Mouse (Mus musculus) v-Abl transformed pro-B cells (cell line): ENCODE measurements around the gene Cep41.

ENCODE experiments used
- in situ Hi-C, 2 experiments: fragments of 400-800 bp; cut with MboI; formaldehyde crosslinking; loops; one replicate each; pipeline ENCODE4 v1.15.1; 2025; ENCODE audit not compliant: unreplicated experiment in 2 of 2

Cep41 gene

GRCm38 (mm10) chr6:30712484-30712883, 18.9 kb upstream of the Cep41 start:
- in situ Hi-C loops, result no loop called here

- in situ Hi-C loops, result no loop called here
These were observed 17.8 kb upstream of the Cep41 start for GRCm38 (mm10) chr6:30711365-30711763.

- in situ Hi-C loops, result no loop called here
These were observed 17.1 kb upstream of the Cep41 start for GRCm38 (mm10) chr6:30710371-30711364.

GRCm38 (mm10) chr6:30709115-30709514, 15.6 kb upstream of the Cep41 start:
- in situ Hi-C loops, result no loop called here

- in situ Hi-C loops, result no loop called here
These were observed 10.5 kb upstream of the Cep41 start for GRCm38 (mm10) chr6:30703977-30704602.

GRCm38 (mm10) chr6:30703476-30703875, 9.9 kb upstream of the Cep41 start:
- in situ Hi-C loops, result no loop called here

GRCm38 (mm10) chr6:30702881-30703280, 9.3 kb upstream of the Cep41 start:
- in situ Hi-C loops, result no loop called here

- in situ Hi-C loops, result no loop called here
These were observed 6.6 kb upstream of the Cep41 start for GRCm38 (mm10) chr6:30700182-30700581.

- in situ Hi-C loops, result no loop called here
These were observed 4.5 kb upstream of the Cep41 start for GRCm38 (mm10) chr6:30698036-30698435.

- in situ Hi-C loops, result no loop called here
These were observed 3.9 kb upstream of the Cep41 start for GRCm38 (mm10) chr6:30697464-30697863.

GRCm38 (mm10) chr6:30695124-30695523, 1.6 kb upstream of the Cep41 start:
- in situ Hi-C loops, result no loop called here

- in situ Hi-C loops, result no loop called here
These were observed 660 bp upstream of the Cep41 start for GRCm38 (mm10) chr6:30694209-30694608.

GRCm38 (mm10) chr6:30692826-30693225, 723 bp downstream of the Cep41 start:
- in situ Hi-C loops, result no loop called here

- in situ Hi-C loops, result no loop called here
These were observed 6.4 kb downstream of the Cep41 start for GRCm38 (mm10) chr6:30687198-30687597.

GRCm38 (mm10) chr6:30684570-30684969, 9.0 kb downstream of the Cep41 start:
- in situ Hi-C loops, result no loop called here

GRCm38 (mm10) chr6:30681935-30682900, 11.3 kb downstream of the Cep41 start:
- in situ Hi-C loops, result no loop called here

GRCm38 (mm10) chr6:30680442-30680841, 13.1 kb downstream of the Cep41 start:
- in situ Hi-C loops, result no loop called here

GRCm38 (mm10) chr6:30679567-30679966, 14.0 kb downstream of the Cep41 start:
- in situ Hi-C loops, result no loop called here

GRCm38 (mm10) chr6:30678482-30678881, 15.1 kb downstream of the Cep41 start:
- in situ Hi-C loops, result no loop called here

GRCm38 (mm10) chr6:30677591-30677990, 16.0 kb downstream of the Cep41 start:
- in situ Hi-C loops, result no loop called here

- in situ Hi-C loops, result no loop called here
These were observed 17.0 kb downstream of the Cep41 start for GRCm38 (mm10) chr6:30676506-30676905.
